Mouse (Mus musculus) kidney, postnatal 0 days (tissue): ENCODE results near the gene Cxadr. TPM values are rescaled to one million over a fixed set of nuclear protein-coding genes. Genes with fewer than 3 reads are reported as not detected.

Source experiments
- ATAC-seq: fragments of 200-750 bp; cut with Nextera tagmentation; replicated peaks from 2 replicates; pipeline ENCODE4 v1.8.0; 2017; ENCODE audit warnings: low read depth, moderate number of reproducible peaks, moderate TSS enrichment, moderate library complexity; ENCODE audit not compliant: low FRiP score
- DNase-seq: peaks from one replicate; pipeline ENCODE4 v3.0.0-alpha.2; 2016; ENCODE audit warnings: low spot score
- H3K27ac ChIP-seq: fragments of 300-500 bp; sonication (generic); 2 replicates; pipeline ENCODE4 v1.5.1; 2014; ENCODE audit warnings: mild to moderate bottlenecking
- H3K27me3 ChIP-seq: fragments of 300-500 bp; sonication (generic); 2 replicates; pipeline ENCODE4 v1.6.1; 2014; ENCODE audit warnings: low read length, mixed read lengths; ENCODE audit not compliant: insufficient read depth
- H3K36me3 ChIP-seq: fragments of 300-500 bp; sonication (generic); 2 replicates; pipeline ENCODE4 v1.6.1; 2014; ENCODE audit warnings: low read length, mixed read lengths; ENCODE audit not compliant: insufficient read depth
- H3K4me1 ChIP-seq: fragments of 300-500 bp; sonication (generic); replicated peaks from 2 replicates; pipeline ENCODE4 v1.6.1; 2014; ENCODE audit warnings: antibody characterized with exemption, low read length, mixed read lengths; ENCODE audit not compliant: insufficient read depth
- H3K4me2 ChIP-seq: fragments of 300-500 bp; sonication (generic); 2 replicates; pipeline ENCODE4 v1.6.1; 2014; ENCODE audit warnings: mild to moderate bottlenecking, low read length, moderate library complexity, mixed read lengths
- H3K4me3 ChIP-seq: fragments of 300-500 bp; sonication (generic); replicated peaks from 2 replicates; pipeline ENCODE4 v1.5.1; 2014; ENCODE audit warnings: low read depth, low read length
- H3K9ac ChIP-seq: fragments of 300-500 bp; sonication (generic); 2 replicates; pipeline ENCODE4 v1.6.1; 2014; ENCODE audit warnings: low read depth, low read length
- H3K9me3 ChIP-seq: fragments of 300-500 bp; sonication (generic); replicated peaks from 2 replicates; pipeline ENCODE4 v1.6.1; 2016; ENCODE audit warnings: low read length, inconsistent platforms, mixed read lengths
- CTCF ChIP-seq: IDR thresholded peaks from 2 replicates; pipeline ENCODE4 v1.5.1; 2016; ENCODE audit warnings: antibody characterized with exemption, low read depth, mild to moderate bottlenecking, moderate library complexity
- WGBS: fragments of 180-500 bp; shearing (Covaris S2); extraction: QIAGEN DNeasy Blood & Tissue Kit; methylation state at CpG from one replicate; pipeline ENCODE4 v1.1.7; 2014; 5-methylcytosine and 5-hydroxymethylcytosine counted together
- polyA plus RNA-seq: library from polyadenylated mRNA; unstranded; fragments of >200 nt; fragmentation: Nextera tagmentation; extraction: Ambion mirVana; gene quantifications from 2 replicates; pipeline ENCODE4 v1.2.1, GENCODE M21; 2015

Cxadr gene
- polyA plus RNA-seq, 1 experiment from 2014 or later, result 33.2 TPM

DNA sequence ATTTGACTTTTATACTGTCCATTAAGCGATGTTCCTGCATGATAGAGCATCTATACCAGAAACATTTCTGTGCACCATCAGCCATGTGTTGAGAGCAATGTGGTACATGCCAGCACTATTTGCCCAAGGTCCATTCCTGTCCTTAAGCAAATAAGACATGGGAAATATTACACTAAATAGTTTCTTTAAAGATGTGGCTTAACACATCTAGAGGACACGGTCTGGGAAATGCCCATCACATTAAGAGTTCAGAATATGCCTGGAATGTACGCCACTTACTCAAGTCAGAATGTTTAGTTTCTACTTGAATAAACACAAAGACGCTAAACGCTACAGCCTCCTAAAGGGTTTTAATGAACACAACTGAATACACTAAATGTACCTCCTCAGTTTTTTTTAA lies 18.1 kb upstream of the Cxadr start:
- Histone ChIP-seq H3K4me1 (no peaks in the 10 kb centered on the region), H3K36me3 (no peaks in the 10 kb centered on the region), H3K4me3 (no peak overlapping the region), H3K9me3 (no peaks in the 10 kb centered on the region), H3K4me2 (no peak overlapping the region), H3K27ac (no peak overlapping the region), H3K9ac (no peak overlapping the region), H3K27me3 (no peaks in the 10 kb centered on the region)
- WGBS, result 46% methylated on average over 5 of the region's 5 CpGs
- ATAC-seq, result no peak
- DNase-seq, result no peak
- no peak for TF ChIP-seq CTCF

DNA sequence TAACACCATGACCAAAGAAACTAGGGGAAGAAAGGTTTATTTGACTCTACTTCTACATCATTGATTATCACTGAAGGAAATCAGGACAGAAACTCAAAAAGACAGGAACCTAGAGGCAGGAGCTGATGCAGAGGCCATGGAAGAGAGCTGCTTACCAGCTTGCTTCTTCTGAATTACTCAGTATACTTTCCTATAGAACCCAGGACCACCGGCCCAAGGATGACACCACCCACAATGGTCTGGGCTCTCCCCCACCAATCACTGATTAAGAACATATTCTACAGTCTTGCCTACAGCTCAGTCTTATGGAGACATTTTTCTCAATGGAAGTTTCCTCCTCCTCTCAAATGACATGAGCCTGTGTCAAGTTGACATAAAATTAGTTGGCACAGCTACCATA lies 7.2 kb upstream of the Cxadr start:
- no peak for TF ChIP-seq CTCF
- Histone ChIP-seq H3K36me3 (no peaks in the 10 kb centered on the region), H3K9me3 (no peaks in the 10 kb centered on the region), H3K4me2 (no peak overlapping the region), H3K27ac (no peak overlapping the region), H3K27me3 (no peaks in the 10 kb centered on the region), H3K9ac (no peak overlapping the region), H3K4me3 (no peak overlapping the region), H3K4me1 (no peaks in the 10 kb centered on the region)
- ATAC-seq, result no peak
- WGBS, result 96% methylated on average over 1 of the region's 1 CpGs
- DNase-seq, result no peak

DNA sequence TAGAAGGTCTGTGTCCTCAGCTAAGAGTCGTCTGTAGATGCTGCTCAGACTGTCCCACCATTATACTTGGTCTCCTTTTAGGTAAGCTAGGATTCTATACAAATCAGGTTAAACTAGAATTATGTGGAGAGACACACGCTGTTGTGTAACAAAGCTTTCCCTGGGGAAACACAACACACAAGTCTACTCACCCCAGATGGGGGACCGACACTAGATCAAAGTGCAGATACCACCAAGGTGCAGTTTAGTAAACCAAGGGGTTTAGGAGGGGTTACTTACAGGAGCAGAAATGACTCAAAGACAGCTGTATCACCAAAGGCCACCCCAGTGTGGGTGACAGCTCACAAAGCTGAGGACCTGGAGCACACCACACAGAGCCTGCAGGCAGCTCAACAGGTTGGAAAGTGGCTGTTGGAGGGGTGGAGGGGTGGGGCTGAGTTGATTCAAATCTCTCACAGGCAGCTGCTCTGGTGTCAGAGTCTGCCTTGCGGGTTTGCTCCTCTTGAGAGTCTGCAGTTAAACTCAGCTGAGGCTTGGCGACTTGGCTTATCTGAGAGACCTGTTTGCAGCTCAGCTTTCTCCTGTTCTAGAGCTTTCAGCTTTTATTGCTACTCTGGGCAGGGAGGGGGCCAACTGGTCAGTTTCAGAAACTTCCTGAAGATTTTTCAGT lies 6.5 kb upstream of the Cxadr start:
- Histone ChIP-seq H3K9me3 (no peaks in the 10 kb centered on the region), H3K9ac (no peak overlapping the region), H3K4me3 (no peak overlapping the region), H3K36me3 (no peaks in the 10 kb centered on the region), H3K27me3 (no peaks in the 10 kb centered on the region), H3K27ac (no peak overlapping the region), H3K4me2 (no peak overlapping the region), H3K4me1 (no peaks in the 10 kb centered on the region)
- DNase-seq (no peak), ATAC-seq (no peak)
- no peak for TF ChIP-seq CTCF
- WGBS, result 53% methylated on average over 5 of the region's 5 CpGs

DNA sequence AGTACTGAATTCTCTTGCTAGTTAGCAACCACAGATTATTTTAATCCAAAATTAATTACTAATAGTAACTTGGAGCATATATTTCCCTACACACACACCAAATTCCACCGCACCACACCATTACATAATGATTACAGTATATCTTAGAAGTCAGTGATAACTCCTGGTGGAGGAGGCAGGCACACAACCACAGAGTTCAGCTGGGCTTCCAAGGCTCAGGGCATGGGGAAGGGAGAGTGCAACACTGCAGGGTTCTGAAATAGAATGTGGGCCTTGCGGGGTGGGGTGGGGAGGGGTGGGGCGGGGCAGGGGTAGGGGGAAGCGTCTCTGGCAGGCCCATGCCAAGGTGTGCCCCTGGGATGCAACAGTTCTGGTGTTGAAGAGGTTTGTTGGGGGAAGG lies 5.7 kb upstream of the Cxadr start:
- Histone ChIP-seq H3K4me2 (no peak overlapping the region), H3K9me3 (no peaks in the 10 kb centered on the region), H3K36me3 (no peaks in the 10 kb centered on the region), H3K4me3 (no peak overlapping the region), H3K27me3 (no peaks in the 10 kb centered on the region), H3K27ac (no peak overlapping the region), H3K9ac (no peak overlapping the region), H3K4me1 (no peaks in the 10 kb centered on the region)
- DNase-seq (no peak), ATAC-seq (no peak)
- 56% methylated on average over 4 of the region's 4 CpGs for WGBS
- TF ChIP-seq CTCF, result no peak

DNA sequence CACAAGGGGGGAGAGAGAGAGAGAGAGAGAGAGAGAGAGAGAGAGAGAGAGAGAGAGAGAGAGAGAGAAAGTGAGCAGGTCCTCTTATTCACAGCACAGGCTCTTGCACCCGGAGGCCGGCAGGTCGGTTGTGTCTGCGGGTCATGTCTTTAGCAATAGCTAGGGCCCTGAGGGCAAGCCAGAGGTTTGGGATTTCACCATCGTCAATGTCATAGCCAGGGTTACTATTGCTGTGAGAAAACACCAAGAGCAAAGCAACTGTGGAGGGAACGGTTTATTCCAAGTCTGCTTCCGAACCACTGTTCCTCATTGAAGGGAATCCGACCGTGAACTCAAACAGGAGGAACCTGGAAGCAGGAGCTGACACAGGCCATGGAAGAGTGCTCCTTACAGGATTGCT lies 5.2 kb upstream of the Cxadr start:
- no peak overlapping the region for H3K4me3 ChIP-seq
- no peak overlapping the region for H3K9ac ChIP-seq
- H3K4me1 ChIP-seq, result no peaks in the 10 kb centered on the region
- H3K4me2 ChIP-seq, result no peak overlapping the region
- H3K27ac ChIP-seq, result no peak overlapping the region
- TF ChIP-seq CTCF, result no peak
- DNase-seq (no peak), ATAC-seq (no peak)
- H3K36me3 ChIP-seq, result no peaks in the 10 kb centered on the region
- no peaks in the 10 kb centered on the region for H3K27me3 ChIP-seq
- WGBS, result 70% methylated on average over 9 of the region's 9 CpGs
- no peaks in the 10 kb centered on the region for H3K9me3 ChIP-seq

DNA sequence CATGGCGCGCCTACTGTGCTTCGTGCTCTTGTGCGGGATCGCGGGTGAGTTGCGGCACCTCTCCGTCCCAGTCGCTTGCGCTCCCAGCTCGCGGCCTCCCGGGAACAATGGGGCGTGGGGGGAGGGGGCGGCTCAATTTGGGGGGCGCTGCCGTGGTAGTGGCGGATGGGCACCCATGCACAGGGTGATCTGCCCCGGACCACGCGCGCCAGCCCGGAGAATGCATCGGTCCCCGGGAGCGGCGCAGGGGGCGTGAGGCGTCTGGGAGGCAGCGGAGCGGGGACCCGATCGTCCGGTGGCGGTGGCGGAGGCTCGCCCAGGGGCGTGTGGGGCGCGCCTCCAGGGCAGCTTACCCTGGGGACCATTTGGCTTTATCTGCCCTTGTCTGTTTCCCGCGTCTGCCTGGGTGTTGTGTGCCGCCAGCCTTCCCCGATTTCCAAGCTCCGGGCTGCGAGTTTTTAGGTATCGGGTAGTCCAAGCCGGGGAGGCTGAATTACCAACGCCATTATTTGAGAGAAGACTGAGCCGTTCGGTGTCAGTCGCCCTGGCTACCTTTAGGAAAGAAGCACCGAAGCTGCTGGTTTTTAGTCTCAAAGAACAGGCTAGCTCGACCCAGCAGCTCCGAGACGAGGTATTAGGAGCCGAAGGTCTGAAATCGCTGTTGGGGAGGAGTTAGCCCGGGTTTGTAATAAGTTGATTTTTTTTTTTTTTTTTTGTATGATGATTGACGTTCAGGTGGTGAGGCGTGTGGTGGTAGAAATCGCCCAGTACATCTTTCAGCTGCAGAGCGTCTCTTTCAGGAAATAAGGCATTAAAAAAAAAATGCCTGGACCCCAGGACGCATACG lies 765 bp downstream of the Cxadr start:
- Histone ChIP-seq H3K9ac (peak overlapping the region; percentile 74), H3K4me1 (no peaks in the 10 kb centered on the region), H3K4me3 (peak overlapping the region; percentile 85), H3K9me3 (no peaks in the 10 kb centered on the region), H3K36me3 (no peaks in the 10 kb centered on the region), H3K27ac (peak overlapping the region; percentile 86), H3K27me3 (no peaks in the 10 kb centered on the region), H3K4me2 (peak overlapping the region; percentile 95)
- DNase-seq (peak; percentile 36), ATAC-seq (peak; percentile 40)
- TF ChIP-seq CTCF, result no peak
- under 1% methylated on average over 64 of the region's 65 CpGs for WGBS
